Mouse (Mus musculus): ENCODE measurements at regions not wholly inside any gene's neighbourhood (a gene's known extent, or its start where the extent isn't known, plus 50 kb on each side); places are given as distances from the start of the nearest gene placed in this dataset.

DNA sequence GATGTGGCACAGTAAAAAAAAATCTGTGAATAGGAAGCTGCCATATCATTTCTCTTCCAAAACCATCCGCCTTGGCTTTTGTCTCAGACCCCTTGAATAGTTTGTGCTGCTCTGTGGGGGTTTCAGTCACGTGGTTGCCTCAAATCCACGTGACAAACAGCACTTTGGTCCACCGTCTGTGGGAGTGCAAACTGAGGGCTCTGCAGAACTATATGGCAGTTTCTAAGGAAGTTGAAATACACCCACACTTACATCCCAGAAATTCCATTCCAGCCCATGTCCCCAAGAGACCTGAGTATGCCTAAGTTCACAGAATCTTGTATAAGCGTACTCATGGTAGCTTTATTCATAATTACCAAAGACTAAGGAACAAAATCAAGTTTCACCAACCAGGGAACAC, 460.1 kb downstream of the Pdcd6ip start:
- Histone ChIP-seq H3K36me3 (ENCODE audit: control insufficient read depth, insufficient read depth, low read length) (no peaks in the 10 kb centered on the region), H3K27ac (ENCODE audit: insufficient read depth, low read depth, low read length) (no peak overlapping the region)
- 43% methylated on average over 5 of the region's 5 CpGs for WGBS

DNA sequence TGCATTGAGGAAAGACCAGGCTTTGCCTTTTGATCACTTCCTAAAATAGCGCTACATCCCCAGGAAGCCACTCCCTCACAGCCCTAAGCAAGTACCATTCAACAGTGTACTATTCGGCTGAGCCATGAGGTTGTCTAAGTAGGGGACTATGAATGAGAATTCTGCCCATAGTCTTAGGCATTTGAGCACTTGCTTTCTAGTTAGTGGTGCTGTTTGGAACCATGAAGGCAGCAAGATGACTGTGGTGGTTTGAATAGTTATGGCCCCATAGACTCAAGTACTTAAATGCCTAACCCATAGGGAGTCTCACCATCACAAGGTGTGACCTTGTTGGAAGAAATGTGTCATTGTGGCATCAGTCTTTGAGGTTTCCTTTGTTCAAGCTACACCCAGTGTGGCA, 464.2 kb downstream of the Pdcd6ip start:
- 84% methylated on average over 2 of the region's 2 CpGs for WGBS
- DNase-seq: no peak
- Histone ChIP-seq H3K27me3 (replicated peaks; ENCODE audit: control insufficient read depth, insufficient read depth, low read length) (no peaks in the 10 kb centered on the region; the same call in 1 of the 2 replicates), H3K36me3 (ENCODE audit: control insufficient read depth, insufficient read depth, low read length) (no peaks in the 10 kb centered on the region), H3K4me1 (ENCODE audit: control insufficient read depth, insufficient read depth, low read length) (no peaks in the 10 kb centered on the region), H3K27ac (ENCODE audit: insufficient read depth, low read depth, low read length) (no peak overlapping the region), H3K4me3 (ENCODE audit: insufficient read depth, low read depth, low read length) (no peak overlapping the region)
- no peak for TF ChIP-seq POLR2A (IDR thresholded peaks at IDR 0.05; ENCODE audit: low read depth, low read length)
- TF ChIP-seq CTCF (conservative IDR thresholded peaks at IDR 0.05; ENCODE audit: insufficient read depth, insufficient read length, low read depth, low read length): no peak

More for the DNA sequence above, 460.1 kb downstream of the Pdcd6ip start:
- Histone ChIP-seq H3K27me3 (replicated peaks; ENCODE audit: control insufficient read depth, insufficient read depth, low read length) (no peaks in the 10 kb centered on the region; the same call in 1 of the 2 replicates), H3K4me3 (ENCODE audit: insufficient read depth, low read depth, low read length) (no peak overlapping the region), H3K4me1 (ENCODE audit: control insufficient read depth, insufficient read depth, low read length) (no peaks in the 10 kb centered on the region)
- TF ChIP-seq POLR2A (IDR thresholded peaks at IDR 0.05; ENCODE audit: low read depth, low read length): no peak
- TF ChIP-seq CTCF (conservative IDR thresholded peaks at IDR 0.05; ENCODE audit: insufficient read depth, insufficient read length, low read depth, low read length): no peak
- DNase-seq: no peak

DNA sequence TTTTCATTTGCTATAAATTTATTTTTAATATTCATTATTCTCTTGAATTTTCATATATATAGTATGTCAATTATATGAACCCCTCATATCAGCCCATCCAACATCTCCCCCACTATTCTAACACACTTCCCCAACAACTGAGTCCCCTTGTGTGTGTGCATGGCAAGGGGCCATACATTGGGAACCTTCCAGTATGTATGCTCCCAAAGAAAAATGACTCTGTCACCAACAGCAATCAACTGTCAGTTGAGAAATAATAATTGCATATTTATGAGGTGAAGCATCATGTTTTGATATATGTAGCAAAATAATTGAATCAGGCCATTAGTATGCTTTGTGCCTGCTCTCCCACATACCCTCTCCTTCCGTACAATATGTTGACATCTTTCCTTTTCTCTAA, 474.7 kb downstream of the Pdcd6ip start:
- H3K27me3 ChIP-seq (replicated peaks; ENCODE audit: control insufficient read depth, insufficient read depth, low read length): no peaks in the 10 kb centered on the region
- WGBS: 86% methylated on average over 1 of the region's 1 CpGs
- H3K4me1 ChIP-seq (ENCODE audit: control insufficient read depth, insufficient read depth, low read length): no peaks in the 10 kb centered on the region
- no peak for DNase-seq
- H3K4me3 ChIP-seq (ENCODE audit: insufficient read depth, low read depth, low read length): no peak overlapping the region
- no peaks in the 10 kb centered on the region for H3K36me3 ChIP-seq (ENCODE audit: control insufficient read depth, insufficient read depth, low read length)
- H3K27ac ChIP-seq (ENCODE audit: insufficient read depth, low read depth, low read length): no peak overlapping the region
- TF ChIP-seq CTCF (conservative IDR thresholded peaks at IDR 0.05; ENCODE audit: insufficient read depth, insufficient read length, low read depth, low read length) (no peak), POLR2A (IDR thresholded peaks at IDR 0.05; ENCODE audit: low read depth, low read length) (no peak)

DNA sequence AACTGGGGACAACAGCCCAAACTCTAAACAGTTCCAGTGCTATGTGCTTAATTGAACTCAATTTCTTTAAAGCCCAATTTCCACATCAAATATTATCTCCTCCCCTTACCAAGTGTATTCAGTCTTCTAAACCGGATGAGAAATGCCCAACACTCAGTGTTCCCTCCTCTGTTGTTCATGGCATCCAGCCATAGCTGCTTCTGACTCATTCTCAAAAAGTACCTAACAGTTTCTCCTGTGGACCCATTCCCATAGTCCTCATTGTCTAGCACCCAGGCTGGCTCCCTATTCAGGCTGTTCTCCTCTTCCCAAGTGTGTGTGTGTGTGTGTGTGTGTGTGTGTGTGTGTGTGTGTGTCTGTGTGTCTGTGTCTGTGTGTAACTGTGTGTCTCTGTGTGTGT, 478.7 kb downstream of the Pdcd6ip start:
- no peak overlapping the region for H3K27ac ChIP-seq (ENCODE audit: insufficient read depth, low read depth, low read length)
- WGBS: 63% methylated on average over 1 of the region's 1 CpGs
- TF ChIP-seq CTCF (conservative IDR thresholded peaks at IDR 0.05; ENCODE audit: insufficient read depth, insufficient read length, low read depth, low read length): no peak
- no peak for TF ChIP-seq POLR2A (IDR thresholded peaks at IDR 0.05; ENCODE audit: low read depth, low read length)
- no peaks in the 10 kb centered on the region for H3K36me3 ChIP-seq (ENCODE audit: control insufficient read depth, insufficient read depth, low read length)
- H3K27me3 ChIP-seq (replicated peaks; ENCODE audit: control insufficient read depth, insufficient read depth, low read length): no peaks in the 10 kb centered on the region
- H3K4me3 ChIP-seq (ENCODE audit: insufficient read depth, low read depth, low read length): no peak overlapping the region
- DNase-seq: no peak
- H3K4me1 ChIP-seq (ENCODE audit: control insufficient read depth, insufficient read depth, low read length): no peaks in the 10 kb centered on the region

DNA sequence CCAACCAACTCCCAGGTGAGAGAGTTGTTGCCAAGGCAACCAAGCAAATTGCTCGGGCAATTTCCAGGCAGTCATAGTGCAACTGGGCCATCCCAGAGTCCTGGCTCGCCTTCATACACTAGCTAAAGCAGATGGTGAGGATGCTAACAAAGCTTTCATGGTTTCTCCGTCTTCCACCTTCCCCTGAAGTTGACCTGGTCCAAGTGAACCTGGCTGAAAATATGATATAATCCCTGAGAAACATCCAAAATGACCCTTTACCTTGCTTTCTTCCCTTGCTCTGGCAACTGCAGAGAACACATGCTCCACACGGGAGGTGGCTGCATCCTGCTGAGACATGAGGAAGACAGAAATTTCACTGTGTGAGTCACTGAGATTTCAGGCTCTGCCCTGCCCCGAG, 494.1 kb downstream of the Pdcd6ip start:
- WGBS: 73% methylated on average over 5 of the region's 5 CpGs

DNA sequence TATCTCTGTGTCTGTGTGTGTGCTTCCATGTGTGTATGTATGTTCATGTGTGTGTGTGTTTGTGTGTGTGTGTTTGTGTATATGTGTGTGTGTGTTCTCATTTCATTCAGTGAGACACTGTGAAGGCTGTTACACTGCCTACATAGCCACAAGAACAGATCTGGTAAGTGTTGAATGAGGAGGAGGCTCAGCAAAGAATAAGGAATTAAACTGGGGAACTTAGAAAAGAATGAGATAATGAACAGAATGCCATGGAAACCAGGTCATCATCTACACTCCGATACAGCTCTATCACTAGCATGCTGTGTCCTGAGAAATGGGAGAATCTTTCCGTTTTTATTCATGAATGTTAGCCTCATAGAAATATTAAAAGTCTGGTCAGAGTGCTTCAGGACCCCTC, 495.7 kb downstream of the Pdcd6ip start:
- TF ChIP-seq POLR2A (IDR thresholded peaks at IDR 0.05; ENCODE audit: low read depth, low read length): no peak
- TF ChIP-seq CTCF (conservative IDR thresholded peaks at IDR 0.05; ENCODE audit: insufficient read depth, insufficient read length, low read depth, low read length): no peak
- no peak for DNase-seq
- 66% methylated on average over 2 of the region's 2 CpGs for WGBS
- H3K4me3 ChIP-seq (ENCODE audit: insufficient read depth, low read depth, low read length): no peak overlapping the region
- H3K27ac ChIP-seq (ENCODE audit: insufficient read depth, low read depth, low read length): no peak overlapping the region
- no peaks in the 10 kb centered on the region for H3K27me3 ChIP-seq (replicated peaks; ENCODE audit: control insufficient read depth, insufficient read depth, low read length)
- H3K36me3 ChIP-seq (ENCODE audit: control insufficient read depth, insufficient read depth, low read length): no peaks in the 10 kb centered on the region
- no peaks in the 10 kb centered on the region for H3K4me1 ChIP-seq (ENCODE audit: control insufficient read depth, insufficient read depth, low read length)

More for the DNA sequence above, 494.1 kb downstream of the Pdcd6ip start:
- Histone ChIP-seq H3K36me3 (ENCODE audit: control insufficient read depth, insufficient read depth, low read length) (no peaks in the 10 kb centered on the region), H3K4me3 (ENCODE audit: insufficient read depth, low read depth, low read length) (no peak overlapping the region), H3K27ac (ENCODE audit: insufficient read depth, low read depth, low read length) (no peak overlapping the region), H3K27me3 (replicated peaks; ENCODE audit: control insufficient read depth, insufficient read depth, low read length) (no peaks in the 10 kb centered on the region), H3K4me1 (ENCODE audit: control insufficient read depth, insufficient read depth, low read length) (no peaks in the 10 kb centered on the region)
- no peak for TF ChIP-seq POLR2A (IDR thresholded peaks at IDR 0.05; ENCODE audit: low read depth, low read length)
- no peak for DNase-seq

DNA sequence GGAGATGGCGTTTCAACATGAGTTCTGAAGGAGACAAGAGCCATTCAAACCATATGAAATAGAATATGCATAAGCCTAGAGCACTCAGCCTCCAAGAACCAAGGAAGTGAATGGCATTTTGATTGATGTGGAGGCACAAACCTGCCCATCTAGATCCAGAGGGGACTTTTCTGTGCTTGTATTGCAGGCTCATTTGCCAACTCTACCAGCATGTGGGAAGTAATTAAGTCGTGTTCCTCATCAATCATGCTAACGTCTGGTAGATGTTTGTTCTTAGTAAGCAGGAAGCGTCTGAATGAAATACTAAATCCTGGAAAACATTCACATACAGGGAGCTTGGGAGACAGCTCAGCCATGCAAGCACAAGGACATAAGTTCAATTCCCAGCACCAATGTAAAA, 499.9 kb downstream of the Pdcd6ip start:
- no peaks in the 10 kb centered on the region for H3K27me3 ChIP-seq (replicated peaks; ENCODE audit: control insufficient read depth, insufficient read depth, low read length)
- TF ChIP-seq POLR2A (IDR thresholded peaks at IDR 0.05; ENCODE audit: low read depth, low read length): no peak
- TF ChIP-seq CTCF (conservative IDR thresholded peaks at IDR 0.05; ENCODE audit: insufficient read depth, insufficient read length, low read depth, low read length): no peak
- H3K27ac ChIP-seq (ENCODE audit: insufficient read depth, low read depth, low read length): no peak overlapping the region
- H3K4me3 ChIP-seq (ENCODE audit: insufficient read depth, low read depth, low read length): no peak overlapping the region
- WGBS: 33% methylated on average over 4 of the region's 4 CpGs
- DNase-seq: no peak
- H3K36me3 ChIP-seq (ENCODE audit: control insufficient read depth, insufficient read depth, low read length): no peaks in the 10 kb centered on the region
- no peaks in the 10 kb centered on the region for H3K4me1 ChIP-seq (ENCODE audit: control insufficient read depth, insufficient read depth, low read length)

DNA sequence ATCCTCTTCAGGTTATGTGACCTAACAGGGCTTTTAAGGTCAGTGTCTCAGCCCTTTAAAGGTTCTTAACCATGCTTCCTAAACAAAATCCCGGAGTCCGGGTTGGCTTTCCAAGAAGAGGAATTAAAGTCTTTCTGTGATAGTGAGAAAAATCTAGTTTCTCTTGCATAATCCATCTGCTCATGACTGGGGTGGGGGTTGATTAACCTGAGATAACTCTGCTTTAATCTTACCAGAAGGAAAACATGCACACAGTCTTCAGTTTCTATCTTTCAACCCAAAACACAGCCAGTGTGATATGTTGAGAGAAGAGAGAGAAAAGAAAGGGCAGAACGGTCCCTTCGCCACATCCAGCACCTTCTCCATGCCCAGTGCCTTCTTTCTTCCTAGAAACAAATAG, 508.8 kb downstream of the Pdcd6ip start:
- TF ChIP-seq CTCF (conservative IDR thresholded peaks at IDR 0.05; ENCODE audit: insufficient read depth, insufficient read length, low read depth, low read length) (no peak), POLR2A (IDR thresholded peaks at IDR 0.05; ENCODE audit: low read depth, low read length) (no peak)
- DNase-seq: no peak
- WGBS: 88% methylated on average over 4 of the region's 4 CpGs
- H3K36me3 ChIP-seq (ENCODE audit: control insufficient read depth, insufficient read depth, low read length): no peaks in the 10 kb centered on the region
- H3K4me1 ChIP-seq (ENCODE audit: control insufficient read depth, insufficient read depth, low read length): no peaks in the 10 kb centered on the region
- no peaks in the 10 kb centered on the region for H3K27me3 ChIP-seq (replicated peaks; ENCODE audit: control insufficient read depth, insufficient read depth, low read length)
- H3K27ac ChIP-seq (ENCODE audit: insufficient read depth, low read depth, low read length): no peak overlapping the region
- H3K4me3 ChIP-seq (ENCODE audit: insufficient read depth, low read depth, low read length): no peak overlapping the region
